Mouse (Mus musculus): ENCODE data around the gene Rundc3b. TPM values are rescaled to one million over a fixed set of nuclear protein-coding genes. Genes with fewer than 3 reads are reported as not detected.

Rundc3b gene
- polyA plus RNA-seq (2012) = 0.36 and 0.61 TPM in 2 replicates

GRCm38 (mm10) chr5:8622596-8623231, at the start of gene Rundc3b:
Rundc3b (minus strand) TSS chr5:8622952.

DNA sequence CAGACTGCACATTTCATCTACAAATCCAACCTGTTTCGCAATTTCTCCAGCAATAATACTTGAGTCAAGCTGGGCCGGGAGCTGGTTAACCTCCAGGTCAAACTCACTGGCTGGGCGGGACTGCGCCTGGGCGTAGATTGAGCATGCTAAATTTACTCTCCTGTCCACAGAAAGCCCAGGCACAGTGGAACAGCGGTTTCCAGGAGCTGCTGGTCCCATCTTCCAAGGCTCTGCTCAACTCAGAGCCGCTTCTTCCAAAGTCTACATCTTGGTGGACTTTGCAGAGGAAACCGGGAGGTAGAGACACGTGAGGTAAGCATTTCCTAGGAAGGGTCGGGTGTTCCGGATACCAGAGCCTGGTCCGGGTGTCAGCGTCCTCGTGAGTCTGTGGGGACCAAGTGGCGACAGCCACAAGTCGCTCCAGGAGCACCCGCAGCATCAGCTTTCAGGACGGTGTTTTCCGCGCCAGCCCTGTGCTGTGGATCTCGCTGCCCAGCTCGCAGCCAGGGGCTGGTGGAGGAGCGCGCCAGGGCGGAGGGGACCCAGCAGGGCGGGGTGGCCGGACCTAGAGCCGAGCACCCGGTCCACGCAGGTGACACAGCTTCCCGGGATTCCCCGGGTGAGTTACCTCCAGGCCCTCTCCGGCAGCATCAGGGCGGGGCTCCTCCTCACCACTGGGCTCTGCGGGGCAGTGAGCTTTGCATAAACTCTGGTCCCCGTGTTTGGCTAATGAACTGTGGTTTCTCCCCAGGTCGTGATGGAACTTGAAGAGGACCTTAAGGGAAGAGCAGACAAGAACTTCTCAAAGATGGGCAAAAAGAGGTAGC, 37.4 kb upstream of the Rundc3b start, which contains the start of gene Abcb1a:
Gene Abcb1a, plus strand, starts transcription at position 167 of the 827 bp plus-strand sequence.

Other genes starting within 250 kb of the Rundc3b start
- 20.6 and 20.8 TPM in 2 replicates for gene Dbf4, start 200.2 kb downstream of the Rundc3b start, polyA plus RNA-seq (2012)
- gene Slc25a40, start 200.1 kb downstream of the Rundc3b start, polyA plus RNA-seq (2012) = 0.61 and 1.2 TPM in 2 replicates
- gene Abcb1a, start 37.1 kb upstream of the Rundc3b start, polyA plus RNA-seq (2012) = 0.05 and 0.10 TPM in 2 replicates
- gene Abcb1b, start 175.2 kb upstream of the Rundc3b start, polyA plus RNA-seq (2012) = 4.4 and 5.0 TPM in 2 replicates